Mouse (Mus musculus): ENCODE measurements around the gene Rab3c. TPM values are rescaled to one million over a fixed set of nuclear protein-coding genes. Genes with fewer than 3 reads are reported as not detected.

The Rab3c gene
- polyA plus RNA-seq, 1 experiment from 2014 or later, result 0.08 TPM

GRCm38 (mm10) chr13:110024381-110025161 lies 256.2 kb downstream of the Rab3c start:
- no peaks in the 10 kb centered on the region for H3K36me3 ChIP-seq (ENCODE audit: control insufficient read depth, insufficient read depth)
- no peaks in the 10 kb centered on the region for H3K4me1 ChIP-seq (ENCODE audit: control insufficient read depth, low read depth, low read length)
- ATAC-seq (ENCODE audit: low read depth), result no peak
- no peak overlapping the region for H3K4me2 ChIP-seq (ENCODE audit: low read depth, low read length)
- H3K9me3 ChIP-seq (replicated peaks; ENCODE audit: control insufficient read depth, low read length), result no peaks in the 10 kb centered on the region
- no peak overlapping the region for H3K27ac ChIP-seq (ENCODE audit: low read length)
- H3K9ac ChIP-seq (ENCODE audit: low read depth, low read length), result no peak overlapping the region
- H3K4me3 ChIP-seq (ENCODE audit: low read depth, low read length), result no peak overlapping the region
- 65% methylated on average over 10 of the region's 10 CpGs for WGBS (ENCODE audit: insufficient replicate concordance)
- no peaks in the 10 kb centered on the region for H3K27me3 ChIP-seq (ENCODE audit: control insufficient read depth, insufficient read depth, low read depth, low read length)

DNA sequence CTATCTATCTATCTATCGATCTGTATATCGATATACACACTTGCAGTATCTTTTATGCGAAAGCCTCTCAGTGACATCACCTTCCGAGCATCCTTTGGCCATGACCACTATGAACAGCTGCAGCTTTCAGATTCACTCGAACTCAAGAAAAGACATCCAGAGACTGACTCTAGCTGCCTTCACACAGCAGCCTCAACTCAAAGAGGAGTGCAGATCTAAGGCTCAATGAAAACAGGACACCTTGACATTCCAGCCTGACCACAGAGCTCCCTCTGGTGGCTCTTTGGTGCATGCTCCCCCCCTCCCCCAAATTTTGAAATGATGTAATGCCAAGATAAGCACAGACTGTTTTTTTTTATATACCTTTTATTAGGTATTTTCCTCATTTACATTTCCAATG lies 257.8 kb downstream of the Rab3c start:
- no peak overlapping the region for H3K4me3 ChIP-seq (ENCODE audit: low read depth, low read length)
- no peaks in the 10 kb centered on the region for H3K9me3 ChIP-seq (replicated peaks; ENCODE audit: control insufficient read depth, low read length)
- H3K36me3 ChIP-seq (ENCODE audit: control insufficient read depth, insufficient read depth), result no peaks in the 10 kb centered on the region
- 61% methylated on average over 5 of the region's 5 CpGs for WGBS (ENCODE audit: insufficient replicate concordance)
- no peak overlapping the region for H3K4me2 ChIP-seq (ENCODE audit: low read depth, low read length)
- H3K9ac ChIP-seq (ENCODE audit: low read depth, low read length), result no peak overlapping the region
- no peaks in the 10 kb centered on the region for H3K4me1 ChIP-seq (ENCODE audit: control insufficient read depth, low read depth, low read length)
- no peaks in the 10 kb centered on the region; the same call in 1 of the 2 replicates for H3K27me3 ChIP-seq (ENCODE audit: control insufficient read depth, insufficient read depth, low read depth, low read length)
- H3K27ac ChIP-seq (ENCODE audit: low read length), result no peak overlapping the region
- no peak for ATAC-seq (ENCODE audit: low read depth)

DNA sequence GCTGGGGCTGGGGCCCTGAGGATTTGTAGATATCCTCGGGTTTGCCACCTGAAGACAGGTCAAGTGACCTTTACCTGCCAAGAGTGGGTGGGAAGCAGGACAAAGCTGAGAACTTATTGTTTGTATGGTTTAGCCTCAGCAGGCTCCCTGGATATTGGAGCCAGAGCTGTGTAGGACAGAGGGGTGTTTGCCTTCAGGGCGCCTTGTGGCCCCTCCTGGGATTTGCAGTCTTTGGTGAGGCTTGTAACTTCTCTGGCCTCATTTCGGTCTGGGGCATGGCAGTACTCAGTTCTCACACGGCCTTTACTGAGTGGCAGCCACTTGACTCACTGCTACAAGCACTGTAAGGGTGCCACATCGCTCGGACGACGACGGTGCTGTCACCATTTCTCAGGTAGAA lies 261.0 kb downstream of the Rab3c start:
- Histone ChIP-seq H3K36me3 (ENCODE audit: control insufficient read depth, insufficient read depth) (no peaks in the 10 kb centered on the region), H3K27ac (ENCODE audit: low read length) (no peak overlapping the region), H3K4me2 (ENCODE audit: low read depth, low read length) (no peak overlapping the region), H3K27me3 (ENCODE audit: control insufficient read depth, insufficient read depth, low read depth, low read length) (no peaks in the 10 kb centered on the region; the same call in 1 of the 2 replicates), H3K4me3 (ENCODE audit: low read depth, low read length) (no peak overlapping the region), H3K4me1 (ENCODE audit: control insufficient read depth, low read depth, low read length) (no peaks in the 10 kb centered on the region), H3K9ac (ENCODE audit: low read depth, low read length) (no peak overlapping the region), H3K9me3 (replicated peaks; ENCODE audit: control insufficient read depth, low read length) (no peaks in the 10 kb centered on the region)
- no peak for ATAC-seq (ENCODE audit: low read depth)
- 42% methylated on average over 9 of the region's 9 CpGs for WGBS (ENCODE audit: insufficient replicate concordance)

DNA sequence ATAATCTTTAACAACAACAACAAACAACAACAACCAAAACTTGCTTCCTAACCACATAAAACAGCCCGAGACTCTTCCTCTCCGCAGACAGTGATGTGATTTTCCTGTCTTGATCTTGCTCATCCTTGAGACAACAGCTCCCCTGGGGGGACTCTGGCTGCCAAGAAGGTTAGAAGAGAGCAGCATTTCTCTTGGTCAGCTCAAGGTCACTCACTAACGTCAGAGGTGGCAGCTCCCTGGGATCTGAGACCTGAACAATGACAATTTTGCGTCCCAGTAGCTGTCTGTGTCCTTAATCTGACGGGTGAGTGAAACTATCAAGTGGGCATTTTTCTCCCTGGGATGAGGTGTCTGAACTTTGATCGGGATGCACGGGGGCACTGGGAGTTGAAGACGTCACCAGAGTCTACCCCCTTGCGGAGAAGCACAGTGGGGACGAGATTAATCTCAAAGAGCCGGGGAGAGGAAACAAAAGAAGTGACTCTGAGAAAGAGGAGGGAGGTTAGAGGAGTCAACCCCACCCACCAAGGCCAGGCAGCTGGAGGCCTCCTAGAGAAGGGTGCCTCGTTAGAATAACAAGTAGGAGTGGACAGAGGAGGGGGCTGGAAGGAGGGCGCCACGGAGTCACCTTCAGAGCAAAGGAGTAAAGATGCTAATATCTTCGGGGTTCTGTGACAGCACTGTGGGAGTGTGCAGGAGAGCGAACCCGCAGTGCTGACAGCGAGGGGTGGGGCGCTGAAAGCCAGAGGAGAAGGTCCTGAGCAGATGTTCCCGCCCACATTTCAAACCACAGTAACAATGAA lies 261.7 kb downstream of the Rab3c start:
- Histone ChIP-seq H3K9me3 (replicated peaks; ENCODE audit: control insufficient read depth, low read length) (no peaks in the 10 kb centered on the region), H3K4me3 (ENCODE audit: low read depth, low read length) (peak overlapping the region; percentile 41; the same call in 1 of the 2 replicates), H3K27ac (ENCODE audit: low read length) (no peak overlapping the region), H3K4me1 (ENCODE audit: control insufficient read depth, low read depth, low read length) (no peaks in the 10 kb centered on the region), H3K36me3 (ENCODE audit: control insufficient read depth, insufficient read depth) (no peaks in the 10 kb centered on the region), H3K9ac (ENCODE audit: low read depth, low read length) (no peak overlapping the region), H3K4me2 (ENCODE audit: low read depth, low read length) (peak overlapping the region; percentile 56), H3K27me3 (ENCODE audit: control insufficient read depth, insufficient read depth, low read depth, low read length) (no peaks in the 10 kb centered on the region; the same call in 1 of the 2 replicates)
- ATAC-seq (ENCODE audit: low read depth), result no peak
- 1% methylated on average over 20 of the region's 20 CpGs for WGBS (ENCODE audit: insufficient replicate concordance)

DNA sequence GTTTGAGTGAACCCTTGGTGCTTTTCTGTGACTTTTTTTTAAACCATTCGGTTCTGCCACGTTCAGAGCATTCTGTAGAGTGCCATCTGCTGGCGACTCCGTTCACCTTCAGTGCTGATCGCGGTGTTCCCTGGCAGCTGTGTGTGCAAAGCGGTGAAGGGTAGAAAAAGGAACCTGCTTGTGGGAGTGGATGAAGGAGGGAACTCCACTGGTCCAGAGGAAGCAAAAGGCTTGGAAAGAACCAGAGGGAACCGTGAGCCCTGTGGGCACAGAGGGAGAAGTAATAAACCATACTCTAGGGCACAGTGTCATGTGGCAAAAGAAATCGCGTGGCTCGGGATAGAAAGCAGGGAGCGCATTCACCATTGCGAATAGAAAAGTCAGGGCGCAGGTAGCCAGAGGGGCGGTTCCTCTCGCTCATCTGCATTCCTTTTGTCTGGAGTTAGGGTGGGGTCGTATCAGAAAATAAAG lies 262.3 kb downstream of the Rab3c start:
- peak overlapping the region; percentile 41 for H3K4me3 ChIP-seq (ENCODE audit: low read depth, low read length)
- H3K9ac ChIP-seq (ENCODE audit: low read depth, low read length), result no peak overlapping the region
- H3K27ac ChIP-seq (ENCODE audit: low read length), result no peak overlapping the region
- no peaks in the 10 kb centered on the region for H3K9me3 ChIP-seq (replicated peaks; ENCODE audit: control insufficient read depth, low read length)
- H3K27me3 ChIP-seq (ENCODE audit: control insufficient read depth, insufficient read depth, low read depth, low read length), result no peaks in the 10 kb centered on the region; the same call in 1 of the 2 replicates
- H3K4me2 ChIP-seq (ENCODE audit: low read depth, low read length), result peak overlapping the region; percentile 56
- 1% methylated on average over 17 of the region's 17 CpGs for WGBS (ENCODE audit: insufficient replicate concordance)
- no peaks in the 10 kb centered on the region for H3K36me3 ChIP-seq (ENCODE audit: control insufficient read depth, insufficient read depth)
- peak; percentile 24; the same call in 1 of the 2 replicates for ATAC-seq (ENCODE audit: low read depth)
- H3K4me1 ChIP-seq (ENCODE audit: control insufficient read depth, low read depth, low read length), result no peaks in the 10 kb centered on the region

GRCm38 (mm10) chr13:110012029-110012428 lies 268.8 kb downstream of the Rab3c start:
- Histone ChIP-seq H3K27ac (ENCODE audit: low read length) (no peak overlapping the region), H3K27me3 (ENCODE audit: control insufficient read depth, insufficient read depth, low read depth, low read length) (no peaks in the 10 kb centered on the region), H3K4me3 (ENCODE audit: low read depth, low read length) (no peak overlapping the region), H3K36me3 (ENCODE audit: control insufficient read depth, insufficient read depth) (no peaks in the 10 kb centered on the region), H3K9me3 (replicated peaks; ENCODE audit: control insufficient read depth, low read length) (no peaks in the 10 kb centered on the region), H3K4me2 (ENCODE audit: low read depth, low read length) (no peak overlapping the region), H3K9ac (ENCODE audit: low read depth, low read length) (no peak overlapping the region), H3K4me1 (ENCODE audit: control insufficient read depth, low read depth, low read length) (no peaks in the 10 kb centered on the region)
- WGBS (ENCODE audit: insufficient replicate concordance), result 70% methylated on average over 4 of the region's 4 CpGs
- no peak for ATAC-seq (ENCODE audit: low read depth)

GRCm38 (mm10) chr13:110010876-110011275 lies 269.9 kb downstream of the Rab3c start:
- Histone ChIP-seq H3K27me3 (ENCODE audit: control insufficient read depth, insufficient read depth, low read depth, low read length) (no peaks in the 10 kb centered on the region), H3K27ac (ENCODE audit: low read length) (no peak overlapping the region), H3K9ac (ENCODE audit: low read depth, low read length) (no peak overlapping the region), H3K9me3 (replicated peaks; ENCODE audit: control insufficient read depth, low read length) (no peaks in the 10 kb centered on the region), H3K4me2 (ENCODE audit: low read depth, low read length) (no peak overlapping the region), H3K36me3 (ENCODE audit: control insufficient read depth, insufficient read depth) (no peaks in the 10 kb centered on the region), H3K4me3 (ENCODE audit: low read depth, low read length) (no peak overlapping the region), H3K4me1 (ENCODE audit: control insufficient read depth, low read depth, low read length) (no peaks in the 10 kb centered on the region)
- ATAC-seq (ENCODE audit: low read depth), result no peak
- WGBS (ENCODE audit: insufficient replicate concordance), result 61% methylated on average over 6 of the region's 6 CpGs

- ATAC-seq (ENCODE audit: low read depth), result no peak
- no peaks in the 10 kb centered on the region for H3K27me3 ChIP-seq (ENCODE audit: control insufficient read depth, insufficient read depth, low read depth, low read length)
- H3K36me3 ChIP-seq (ENCODE audit: control insufficient read depth, insufficient read depth), result no peaks in the 10 kb centered on the region
- H3K27ac ChIP-seq (ENCODE audit: low read length), result no peak overlapping the region
- no peaks in the 10 kb centered on the region for H3K9me3 ChIP-seq (replicated peaks; ENCODE audit: control insufficient read depth, low read length)
- 73% methylated on average over 8 of the region's 8 CpGs for WGBS (ENCODE audit: insufficient replicate concordance)
- no peak overlapping the region for H3K9ac ChIP-seq (ENCODE audit: low read depth, low read length)
- H3K4me1 ChIP-seq (ENCODE audit: control insufficient read depth, low read depth, low read length), result no peaks in the 10 kb centered on the region
- H3K4me2 ChIP-seq (ENCODE audit: low read depth, low read length), result no peak overlapping the region
- H3K4me3 ChIP-seq (ENCODE audit: low read depth, low read length), result no peak overlapping the region
These were observed 272.3 kb downstream of the Rab3c start for GRCm38 (mm10) chr13:110008539-110008938.

All from liver, embryonic 16.5 days (tissue).